ENCODE assay signal across 20 mouse cellular contexts in the genomic region with DNA sequence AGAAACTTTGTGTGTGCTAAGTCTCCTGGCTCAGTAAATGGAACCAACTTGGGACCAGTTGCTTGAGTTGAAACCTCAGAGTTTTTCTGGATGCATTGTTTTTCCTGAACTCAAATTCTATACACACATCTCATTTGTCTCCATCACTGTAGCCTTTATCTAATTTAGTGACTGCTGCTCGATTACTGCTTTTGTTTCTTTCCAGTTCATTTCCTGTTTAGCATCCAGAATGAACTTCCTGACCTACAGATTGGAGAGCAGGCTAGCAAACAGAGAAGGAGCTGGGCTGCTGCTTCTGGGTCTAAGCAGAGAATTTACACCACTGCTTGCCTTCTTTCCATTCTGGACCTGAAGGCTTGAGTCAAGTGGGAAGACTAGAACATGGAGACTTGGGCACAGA.
DNase-seq lines count a peak whose midpoint lies in the region; ATAC-seq and TF ChIP-seq lines count a peak whose summit lies in the region.
"Had no signal": no experiment of that assay in that cellular context is flagged by ENCODE, and none has a peak within 500 bp of the region (broad histone marks: within the 10 kb centered on the region; RNA-seq: fewer than 3 reads in every experiment).

No protein-coding gene starts in this region.

- no peak overlapping the region for H3K27ac ChIP-seq in lung, embryonic 14.5 days (ENCODE audit: low read depth)

- no peaks in the 10 kb centered on the region for H3K9me3 ChIP-seq in lung, embryonic 14.5 days (ENCODE audit: low read depth, low read length)

- TF ChIP-seq POLR2A in lung, adult 2 months (IDR thresholded peaks at IDR 0.05; ENCODE audit: borderline replicate concordance, extremely low read depth, low read depth, low read length): no peak

- H3K4me1 ChIP-seq in lung, embryonic 14.5 days (ENCODE audit: insufficient read depth): no peaks in the 10 kb centered on the region
- no peaks in the 10 kb centered on the region for H3K4me1 ChIP-seq in lung, adult 2 months (ENCODE audit: control insufficient read depth, insufficient read depth, low read length)

- H3K9ac ChIP-seq in lung, embryonic 14.5 days: no peak overlapping the region

- 16% methylated on average over 1 of the region's 1 CpGs for WGBS in lung, embryonic 14.5 days
- 21% methylated on average over 1 of the region's 1 CpGs for WGBS in lung, adult 2 months

- H3K27me3 ChIP-seq in lung, embryonic 14.5 days (ENCODE audit: insufficient read depth, low read length): no peaks in the 10 kb centered on the region
- H3K27me3 ChIP-seq: CH12.LX, Patski had no signal

- H3K36me3 ChIP-seq in lung, embryonic 14.5 days (ENCODE audit: insufficient read depth): no peaks in the 10 kb centered on the region
- H3K36me3 ChIP-seq: G1E had no signal

- no peak overlapping the region for H3K4me2 ChIP-seq in lung, embryonic 14.5 days

- TF ChIP-seq CTCF in lung, embryonic 14.5 days (IDR thresholded peaks at IDR 0.05; ENCODE audit: low read depth): no peak
- no peak for TF ChIP-seq CTCF in lung, adult 2 months (IDR thresholded peaks at IDR 0.05; ENCODE audit: insufficient read depth, low read length)

- no peak overlapping the region for H3K4me3 ChIP-seq in lung, embryonic 14.5 days (ENCODE audit: low read depth, low read length)
- no peak overlapping the region for H3K4me3 ChIP-seq in lung, adult 2 months (replicated peaks; ENCODE audit: extremely low read depth, low read depth, low read length)

- DNase-seq in lung, embryonic 14.5 days: peak; percentile 2
- DNase-seq in lung, adult 2 months: no peak
- peak; percentile 56 for DNase-seq in Muller cell, postnatal 12 days (ENCODE audit: inconsistent ontology term)
- DNase-seq in urinary bladder, postnatal 14 days (ENCODE audit: low spot score): no peak
- DNase-seq: adrenal gland, adult 2 months; adrenal gland, adult 8-10 months; adrenal gland, postnatal 10 days; adrenal gland, postnatal 14 days; adrenal gland, postnatal 25 days; adrenal gland, postnatal 36 days; B cell, adult 2 months; cerebellum, adult 11 months; cerebellum, adult 11-12 months; cerebellum, adult 18-20 months; cerebellum, adult 2 months had no signal

- no peak for ATAC-seq in lung, embryonic 14.5 days (ENCODE audit: insufficient read depth)
- ATAC-seq: activated CD4-positive, CD25-positive, alpha-beta regulatory T cell, adult 4 months; CD4-positive, CD25-positive, alpha-beta regulatory T cell, adult 4 months; Patski had no signal

Comparison
In these comparisons a context has a peak if more than half of its experiments do, and no peak if none do; other contexts are left out.
1. DNase-seq: peak in lung, embryonic 14.5 days (single experiment) and Muller cell, postnatal 12 days (single experiment); none in lung, adult 2 months (single experiment) and urinary bladder, postnatal 14 days (single experiment).